Mouse (Mus musculus) gastrocnemius, postnatal 14 days (tissue): ENCODE measurements at regions not wholly inside any gene's neighbourhood (a gene's known extent, or its start where the extent isn't known, plus 50 kb on each side); places are given as distances from the start of the nearest gene placed in this dataset.

Experiments used
- DNase-seq: peaks from one replicate; pipeline ENCODE4 v3.0.0; 2021; ENCODE audit warnings: mixed read lengths
- intact Hi-C: fragments of 180-260 bp; cut with DNase I; formaldehyde crosslinking; loops from one replicate; pipeline ENCODE4 v1.15.1; 2025; ENCODE audit warnings: low total_unique reads

DNA sequence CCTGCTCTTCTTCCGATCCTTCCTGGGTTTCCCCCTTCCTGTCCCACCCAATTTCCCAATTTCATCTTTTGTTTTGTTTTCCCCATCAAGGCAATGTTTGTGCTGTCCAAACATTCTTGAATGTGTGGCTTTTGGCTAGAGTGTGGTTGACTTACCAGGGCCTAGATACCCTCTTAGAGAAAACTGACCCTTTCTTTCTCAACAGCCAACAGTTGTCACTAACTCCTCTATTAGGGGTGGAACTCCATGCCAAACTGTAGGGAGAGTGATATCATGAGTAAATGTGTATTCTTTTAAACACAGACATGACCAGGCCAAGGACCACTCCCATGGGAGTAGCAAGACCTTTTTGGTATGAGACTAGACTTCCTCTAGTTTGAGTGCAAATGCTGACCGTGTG lies 1145.0 kb downstream of the Adam3 start:
- intact Hi-C loops, result no loop called here
- no peak for DNase-seq
